Mouse (Mus musculus): Measurements from ENCODE around the gene Rhog. TPM values are rescaled to one million over a fixed set of nuclear protein-coding genes. Genes with fewer than 3 reads are reported as not detected.

The Rhog gene
- total and polyA plus RNA-seq, 3 experiments = 12.2 to 118 (median 22.7) TPM

DNA sequence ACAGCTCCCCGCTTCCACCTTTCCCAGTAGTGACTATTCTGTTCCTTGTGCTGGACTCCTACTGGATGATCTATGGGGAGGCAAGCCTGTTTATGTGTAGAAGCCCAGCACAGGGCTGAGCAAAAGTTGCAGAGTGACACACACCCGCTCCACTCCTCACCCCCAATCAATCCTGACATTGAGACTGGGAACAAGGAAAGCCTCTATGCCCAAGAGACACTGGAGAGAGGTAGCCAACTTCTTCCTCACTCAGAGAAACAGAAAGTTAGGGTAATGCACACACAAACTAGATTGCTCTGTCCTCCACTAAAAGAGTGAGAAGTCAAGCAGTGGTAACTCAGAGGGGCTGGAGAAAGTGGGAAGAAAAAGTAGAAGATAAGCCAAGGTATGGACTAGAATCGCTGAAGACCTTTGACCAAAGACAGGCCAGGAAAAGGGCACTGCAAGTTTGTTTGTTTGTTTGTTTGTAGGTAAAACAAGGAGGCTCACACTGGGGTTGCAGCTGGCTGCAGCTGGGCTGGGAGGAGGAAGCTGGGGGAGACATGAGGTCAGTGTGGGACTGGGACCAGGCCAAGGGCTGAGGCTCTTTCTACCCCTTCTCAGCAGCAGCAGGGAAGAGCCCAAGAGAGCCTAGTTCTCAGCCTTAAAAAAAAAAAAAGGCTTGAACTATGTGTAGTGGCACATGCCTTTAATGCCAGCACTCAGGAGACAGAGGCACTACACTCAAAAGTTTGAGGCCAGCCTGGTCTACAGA, 10.9 kb downstream of the Rhog start:
- in situ Hi-C loops (cut with MboI; ENCODE audit: low pct_ligation_motif_present, low pct_unique_long_range_greater_than_20kb, low sequenced_read_pairs) (no loop called here), dilution Hi-C loops (cut with MboI; ENCODE audit: extremely low pct_ligation_motif_present, extremely low pct_unique_long_range_greater_than_20kb, low sequenced_read_pairs) (no loop called here)
- no peaks in the 10 kb centered on the region for H3K27me3 ChIP-seq (replicated peaks)
- peaks cover under 1% of the 10 kb centered on the region for H3K9me3 ChIP-seq (replicated peaks; ENCODE audit: low read length)
- H3K9ac ChIP-seq (ENCODE audit: insufficient read depth, low read depth) = no peak overlapping the region
- H3K27ac ChIP-seq (ENCODE audit: insufficient read depth, low read depth) = no peak overlapping the region
- no peak overlapping the region for H3K4me2 ChIP-seq (ENCODE audit: insufficient read depth, low read depth, poor library complexity, severe bottlenecking)
- peaks cover 29 to 49% of the 10 kb centered on the region in 2 experiments for H3K36me3 ChIP-seq (replicated peaks in 1 of 2; ENCODE audit: control insufficient read depth in 1 of 2, insufficient read depth in 1 of 2, low read length in 1 of 2)
- no peak overlapping the region for H3K4me3 ChIP-seq (replicated peaks in 1 of 3; ENCODE audit: low read depth in 2 of 3, low read length in 2 of 3, poor library complexity in 1 of 3)
- TF ChIP-seq HCFC1 (IDR thresholded peaks at IDR 0.05; ENCODE audit: low read depth, low read length) (no peak), KAT2A (IDR thresholded peaks at IDR 0.05; ENCODE audit: insufficient replicate concordance, low read length) (no peak), UBTF (IDR thresholded peaks at IDR 0.05; ENCODE audit: low read depth, low read length) (no peak), GABPA (IDR thresholded peaks at IDR 0.05; ENCODE audit: insufficient replicate concordance, low read depth, low read length) (no peak), ZNF384 (IDR thresholded peaks at IDR 0.05; ENCODE audit: low read depth, low read length) (peak; percentile 58)
- no peak for DNase-seq (ENCODE audit: extremely low read depth)
- peaks cover 52% of the 10 kb centered on the region for H3K79me2 ChIP-seq (replicated peaks; ENCODE audit: control insufficient read depth, extremely low read depth, insufficient read depth, poor library complexity, severe bottlenecking)
- peaks cover 43 to 68% of the 10 kb centered on the region in 2 experiments for H3K4me1 ChIP-seq (ENCODE audit: control insufficient read depth in 1 of 2, insufficient read depth in 2 of 2)

DNA sequence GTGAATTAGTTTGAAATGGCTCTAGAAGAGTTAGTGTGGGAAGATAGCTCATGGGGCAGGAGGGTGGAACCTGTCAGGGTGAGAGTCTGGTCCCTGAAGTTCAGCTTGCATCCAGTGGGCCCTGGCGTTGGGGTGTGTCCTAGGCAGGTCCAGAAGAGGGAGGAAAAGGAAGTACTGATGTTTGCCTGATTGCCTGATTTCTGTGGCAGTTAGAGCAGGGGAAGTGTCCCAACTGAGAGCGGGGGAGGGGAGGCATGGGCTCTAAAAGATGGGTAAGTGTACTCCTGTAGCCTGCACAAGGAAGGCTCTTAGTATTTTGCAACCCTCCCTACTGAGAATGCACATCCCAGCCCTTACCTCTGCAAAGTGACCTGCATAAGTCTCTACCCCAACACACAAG, 12.0 kb downstream of the Rhog start:
- dilution Hi-C loops (cut with MboI; ENCODE audit: extremely low pct_ligation_motif_present, extremely low pct_unique_long_range_greater_than_20kb, low sequenced_read_pairs) (no loop called here), in situ Hi-C loops (cut with MboI; ENCODE audit: low pct_ligation_motif_present, low pct_unique_long_range_greater_than_20kb, low sequenced_read_pairs) (no loop called here)
- Histone ChIP-seq H3K36me3 (replicated peaks in 1 of 2; ENCODE audit: control insufficient read depth in 1 of 2, insufficient read depth in 1 of 2, low read length in 1 of 2) (peaks cover 40 to 58% of the 10 kb centered on the region in 2 experiments), H3K4me3 (replicated peaks in 1 of 3; ENCODE audit: low read depth in 2 of 3, low read length in 2 of 3, poor library complexity in 1 of 3) (no peak overlapping the region), H3K27ac (ENCODE audit: insufficient read depth, low read depth) (no peak overlapping the region), H3K79me2 (replicated peaks; ENCODE audit: control insufficient read depth, extremely low read depth, insufficient read depth, poor library complexity, severe bottlenecking) (peaks cover 48% of the 10 kb centered on the region), H3K4me2 (ENCODE audit: insufficient read depth, low read depth, poor library complexity, severe bottlenecking) (no peak overlapping the region), H3K27me3 (replicated peaks) (no peaks in the 10 kb centered on the region), H3K9ac (ENCODE audit: insufficient read depth, low read depth) (no peak overlapping the region), H3K9me3 (replicated peaks; ENCODE audit: low read length) (peaks cover 4% of the 10 kb centered on the region), H3K4me1 (ENCODE audit: control insufficient read depth in 1 of 2, insufficient read depth in 2 of 2) (peaks cover 54 to 79% of the 10 kb centered on the region in 2 experiments)
- TF ChIP-seq ZNF384 (IDR thresholded peaks at IDR 0.05; ENCODE audit: low read depth, low read length) (no peak), KAT2A (IDR thresholded peaks at IDR 0.05; ENCODE audit: insufficient replicate concordance, low read length) (no peak), ETS1 (conservative IDR thresholded peaks at IDR 0.05; ENCODE audit: low read depth, low read length) (no peak), CHD2 (IDR thresholded peaks at IDR 0.05; ENCODE audit: low read length) (peak; percentile 41; the same call in 1 of the 2 replicates), JUN (IDR thresholded peaks at IDR 0.05; ENCODE audit: insufficient read depth, low read depth, low read length) (no peak)
- no peak for DNase-seq (ENCODE audit: extremely low read depth)

DNA sequence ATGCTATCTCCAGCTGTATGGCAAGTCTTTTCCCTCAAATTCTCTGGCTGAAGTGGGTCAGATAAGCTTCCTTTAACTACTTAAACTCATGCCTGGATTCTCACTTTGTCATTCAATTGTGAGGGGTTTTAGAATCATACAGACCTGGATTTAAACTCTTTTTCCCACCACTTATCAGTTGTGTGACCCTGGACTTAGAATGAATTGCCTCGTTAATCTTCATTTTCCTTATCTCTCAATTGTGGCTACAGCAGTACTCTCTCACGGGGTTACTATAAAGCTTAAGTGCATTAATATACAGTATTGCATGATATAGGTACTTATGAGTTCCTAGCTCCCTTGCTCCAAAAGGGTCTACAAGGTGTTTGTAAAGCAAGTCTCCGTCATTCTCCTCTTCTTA, 12.9 kb downstream of the Rhog start:
- dilution Hi-C loops (cut with MboI; ENCODE audit: extremely low pct_ligation_motif_present, extremely low pct_unique_long_range_greater_than_20kb, low sequenced_read_pairs) (no loop called here), in situ Hi-C loops (cut with MboI; ENCODE audit: low pct_ligation_motif_present, low pct_unique_long_range_greater_than_20kb, low sequenced_read_pairs) (no loop called here)
- TF ChIP-seq SIN3A (IDR thresholded peaks at IDR 0.05; ENCODE audit: low read length) (no peak), PAX5 (IDR thresholded peaks at IDR 0.05; ENCODE audit: low read length) (no peak), NRF1 (IDR thresholded peaks at IDR 0.05; ENCODE audit: low read depth, low read length) (no peak), ZC3H11A (IDR thresholded peaks at IDR 0.05; ENCODE audit: low read depth, low read length) (no peak), MYC (IDR thresholded peaks at IDR 0.05; ENCODE audit: low read depth, low read length) (no peak), CHD1 (IDR thresholded peaks at IDR 0.05; ENCODE audit: low read depth, low read length) (no peak), POLR2AphosphoS2 (IDR thresholded peaks at IDR 0.05; ENCODE audit: low read depth, low read length) (no peak), BHLHE40 (IDR thresholded peaks at IDR 0.05; ENCODE audit: low read depth, low read length) (no peak), POLR2A (IDR thresholded peaks at IDR 0.05; ENCODE audit: low read depth, low read length) (no peak), GABPA (IDR thresholded peaks at IDR 0.05; ENCODE audit: insufficient replicate concordance, low read depth, low read length) (no peak), USF1 (IDR thresholded peaks at IDR 0.05; ENCODE audit: low read depth, low read length) (no peak), MAX (IDR thresholded peaks at IDR 0.05; ENCODE audit: low read length) (no peak), RCOR1 (conservative IDR thresholded peaks at IDR 0.05; ENCODE audit: low read depth, low read length) (no peak), KAT2A (IDR thresholded peaks at IDR 0.05; ENCODE audit: insufficient replicate concordance, low read length) (no peak), ZKSCAN1 (IDR thresholded peaks at IDR 0.05; ENCODE audit: borderline replicate concordance, low read depth, low read length) (no peak), IRF4 (IDR thresholded peaks at IDR 0.05; ENCODE audit: low read depth, low read length) (no peak), SMC3 (IDR thresholded peaks at IDR 0.05; ENCODE audit: low read depth, low read length) (no peak), RAD21 (IDR thresholded peaks at IDR 0.05; ENCODE audit: low read depth, low read length) (no peak)
- H3K4me3 ChIP-seq (replicated peaks in 1 of 3; ENCODE audit: low read depth in 2 of 3, low read length in 2 of 3, poor library complexity in 1 of 3) = no peak overlapping the region
- H3K79me2 ChIP-seq (replicated peaks; ENCODE audit: control insufficient read depth, extremely low read depth, insufficient read depth, poor library complexity, severe bottlenecking) = peaks cover 38% of the 10 kb centered on the region
- H3K4me2 ChIP-seq (ENCODE audit: insufficient read depth, low read depth, poor library complexity, severe bottlenecking) = no peak overlapping the region
- H3K27ac ChIP-seq (ENCODE audit: insufficient read depth, low read depth) = no peak overlapping the region
- peaks cover 43 to 64% of the 10 kb centered on the region in 2 experiments for H3K36me3 ChIP-seq (replicated peaks in 1 of 2; ENCODE audit: control insufficient read depth in 1 of 2, insufficient read depth in 1 of 2, low read length in 1 of 2)
- H3K4me1 ChIP-seq (ENCODE audit: control insufficient read depth in 1 of 2, insufficient read depth in 2 of 2) = peaks cover 57 to 82% of the 10 kb centered on the region in 2 experiments
- H3K27me3 ChIP-seq (replicated peaks) = no peaks in the 10 kb centered on the region
- peaks cover 4% of the 10 kb centered on the region for H3K9me3 ChIP-seq (replicated peaks; ENCODE audit: low read length)
- no peak for DNase-seq (ENCODE audit: extremely low read depth)
- H3K9ac ChIP-seq (ENCODE audit: insufficient read depth, low read depth) = no peak overlapping the region

Data from CH12.LX (cell line).